Mouse (Mus musculus): ENCODE results near the gene Hoxb7. TPM values are rescaled to one million over a fixed set of nuclear protein-coding genes. Genes with fewer than 3 reads are reported as not detected.

Gene Hoxb7
- polyA plus RNA-seq, 1 experiment from 2014 or later: not detected

DNA sequence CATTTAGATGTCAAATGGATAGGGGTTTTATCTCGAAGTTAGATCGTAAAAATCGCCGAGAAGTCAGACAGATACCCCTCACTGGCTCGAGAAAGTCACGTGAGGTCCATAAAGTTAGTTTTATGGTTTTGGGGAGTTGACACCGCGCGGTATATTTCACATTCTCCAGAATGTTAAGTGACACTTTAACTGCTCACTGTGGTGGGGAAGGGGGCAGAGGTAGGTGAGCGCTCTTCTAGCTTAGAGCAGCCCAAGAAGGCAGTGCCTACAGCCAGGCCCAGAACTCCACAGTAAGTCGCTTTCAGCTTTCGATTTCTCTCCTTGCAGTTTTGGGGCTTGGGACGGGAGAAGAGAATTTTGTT lies 20.5 kb downstream of the Hoxb7 start:
- Histone ChIP-seq H3K36me3 (ENCODE audit: control insufficient read depth, insufficient read depth, low read length) (no peaks in the 10 kb centered on the region), H3K27ac (replicated peaks in 1 of 2; ENCODE audit: control insufficient read depth in 1 of 2, insufficient read depth in 1 of 2, low read depth in 2 of 2, low read length in 2 of 2) (no peak overlapping the region), H3K4me2 (ENCODE audit: low read length) (no peak overlapping the region), H3K9me3 (ENCODE audit: control insufficient read depth, low read length) (no peaks in the 10 kb centered on the region), H3K4me3 (ENCODE audit: control insufficient read depth in 1 of 2, insufficient read depth in 1 of 2, low read depth in 1 of 2, low read length in 2 of 2) (no peak overlapping the region), H3K9ac (ENCODE audit: low read length) (no peak overlapping the region), H3K4me1 (ENCODE audit: control insufficient read depth in 2 of 2, insufficient read depth in 2 of 2, low read length in 2 of 2) (no peaks in the 10 kb centered on the region), H3K27me3 (ENCODE audit: control insufficient read depth, insufficient read depth, low read length) (peaks cover 100% of the 10 kb centered on the region)
- no peak for ATAC-seq (ENCODE audit: insufficient number of reproducible peaks, insufficient read depth, low FRiP score, low read depth)
- 13% methylated on average over 13 of the region's 13 CpGs for WGBS

DNA sequence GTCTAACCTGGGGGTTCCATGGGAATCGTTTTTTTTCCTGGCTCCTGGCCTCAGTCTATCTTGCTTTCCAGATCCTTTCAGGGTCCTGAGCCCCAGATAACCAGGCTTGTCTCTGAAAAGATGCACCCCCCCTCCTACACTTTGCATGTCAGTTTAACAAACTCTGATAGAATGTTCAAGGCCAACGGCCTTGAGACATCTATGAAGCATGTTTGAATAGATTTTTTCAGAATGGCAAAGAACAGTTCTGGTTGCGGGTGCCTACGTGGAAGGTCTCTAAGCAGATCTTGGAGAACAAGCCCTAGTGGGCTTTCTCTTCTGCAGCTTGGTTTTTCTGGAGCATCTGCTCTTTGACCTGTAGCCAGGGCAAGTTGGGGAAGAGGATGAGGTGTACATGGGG lies 22.3 kb downstream of the Hoxb7 start:
- peaks cover 100% of the 10 kb centered on the region for H3K27me3 ChIP-seq (ENCODE audit: control insufficient read depth, insufficient read depth, low read length)
- no peak overlapping the region for H3K4me3 ChIP-seq (ENCODE audit: control insufficient read depth in 1 of 2, insufficient read depth in 1 of 2, low read depth in 1 of 2, low read length in 2 of 2)
- H3K27ac ChIP-seq (replicated peaks in 1 of 2; ENCODE audit: control insufficient read depth in 1 of 2, insufficient read depth in 1 of 2, low read depth in 2 of 2, low read length in 2 of 2): no peak overlapping the region
- no peaks in the 10 kb centered on the region for H3K4me1 ChIP-seq (ENCODE audit: control insufficient read depth in 2 of 2, insufficient read depth in 2 of 2, low read length in 2 of 2)
- no peaks in the 10 kb centered on the region for H3K36me3 ChIP-seq (ENCODE audit: control insufficient read depth, insufficient read depth, low read length)
- no peak for ATAC-seq (ENCODE audit: insufficient number of reproducible peaks, insufficient read depth, low FRiP score, low read depth)
- H3K4me2 ChIP-seq (ENCODE audit: low read length): no peak overlapping the region
- no peak overlapping the region for H3K9ac ChIP-seq (ENCODE audit: low read length)
- no peaks in the 10 kb centered on the region for H3K9me3 ChIP-seq (ENCODE audit: control insufficient read depth, low read length)
- WGBS: 21% methylated on average over 4 of the region's 4 CpGs

DNA sequence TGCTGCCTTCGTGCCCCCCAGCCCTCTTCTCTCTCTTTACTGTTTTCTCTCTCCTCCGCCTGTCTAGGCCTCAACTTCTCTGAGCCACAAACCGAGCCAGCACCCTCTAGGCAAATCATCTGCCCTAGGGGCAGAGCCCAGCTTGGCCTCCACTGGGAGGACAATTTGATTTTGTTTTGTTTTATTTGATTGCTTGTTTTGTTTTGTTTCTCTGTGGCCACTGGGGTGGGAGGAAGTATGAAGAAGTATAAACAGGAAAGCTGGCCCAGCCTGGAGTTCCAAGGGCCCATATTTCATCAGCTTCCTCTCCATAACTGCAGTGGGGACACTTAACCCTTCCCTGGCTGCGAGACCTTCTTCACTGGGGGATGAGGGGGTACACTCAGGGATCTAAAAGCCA lies 22.9 kb downstream of the Hoxb7 start:
- peaks cover 100% of the 10 kb centered on the region for H3K27me3 ChIP-seq (ENCODE audit: control insufficient read depth, insufficient read depth, low read length)
- no peak overlapping the region for H3K27ac ChIP-seq (replicated peaks in 1 of 2; ENCODE audit: control insufficient read depth in 1 of 2, insufficient read depth in 1 of 2, low read depth in 2 of 2, low read length in 2 of 2)
- WGBS: 22% methylated on average over 4 of the region's 4 CpGs
- H3K4me1 ChIP-seq (ENCODE audit: control insufficient read depth in 2 of 2, insufficient read depth in 2 of 2, low read length in 2 of 2): no peaks in the 10 kb centered on the region
- no peak overlapping the region for H3K9ac ChIP-seq (ENCODE audit: low read length)
- ATAC-seq (ENCODE audit: insufficient number of reproducible peaks, insufficient read depth, low FRiP score, low read depth): no peak
- H3K4me3 ChIP-seq (ENCODE audit: control insufficient read depth in 1 of 2, insufficient read depth in 1 of 2, low read depth in 1 of 2, low read length in 2 of 2): no peak overlapping the region
- no peaks in the 10 kb centered on the region for H3K36me3 ChIP-seq (ENCODE audit: control insufficient read depth, insufficient read depth, low read length)
- H3K4me2 ChIP-seq (ENCODE audit: low read length): no peak overlapping the region
- H3K9me3 ChIP-seq (ENCODE audit: control insufficient read depth, low read length): no peaks in the 10 kb centered on the region

DNA sequence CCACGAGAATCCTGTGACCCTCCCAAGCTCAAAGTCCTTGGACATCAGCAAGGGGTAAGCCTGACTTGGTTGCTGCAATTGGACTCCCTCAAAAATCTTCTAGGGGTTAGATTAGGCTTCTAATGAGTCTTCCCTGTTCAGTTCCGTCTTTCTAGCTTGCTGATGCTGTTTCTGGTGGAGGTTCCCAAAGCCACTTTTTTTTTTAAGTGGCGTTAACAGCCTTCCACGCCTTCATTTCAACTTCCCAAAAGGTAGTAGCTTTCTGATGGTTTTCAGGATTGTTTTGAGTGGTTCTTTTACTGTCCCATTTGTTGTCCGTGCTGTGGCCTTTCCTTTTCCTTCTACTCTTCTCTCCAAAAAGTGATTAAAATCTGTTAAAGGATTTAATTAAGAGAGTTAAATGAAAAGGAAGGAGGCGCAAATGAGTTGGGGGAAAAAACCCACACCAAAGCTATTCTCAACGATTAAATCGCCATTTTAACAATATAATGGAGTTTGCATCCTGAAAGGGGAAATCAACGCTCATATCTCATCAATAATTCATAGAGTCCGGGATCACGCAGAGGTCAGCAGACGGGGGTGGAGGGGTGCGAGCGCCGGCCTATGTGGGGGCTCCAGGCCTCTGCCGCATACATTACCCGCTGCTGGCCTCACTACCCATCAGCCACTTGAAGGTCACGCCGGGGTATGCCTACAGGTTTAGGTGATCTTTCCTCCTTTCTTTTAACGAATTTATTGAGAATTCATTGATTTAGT lies 23.9 kb downstream of the Hoxb7 start:
- ATAC-seq (ENCODE audit: insufficient number of reproducible peaks, insufficient read depth, low FRiP score, low read depth): no peak
- Histone ChIP-seq H3K4me3 (ENCODE audit: control insufficient read depth in 1 of 2, insufficient read depth in 1 of 2, low read depth in 1 of 2, low read length in 2 of 2) (no peak overlapping the region), H3K27ac (replicated peaks in 1 of 2; ENCODE audit: control insufficient read depth in 1 of 2, insufficient read depth in 1 of 2, low read depth in 2 of 2, low read length in 2 of 2) (no peak overlapping the region), H3K27me3 (ENCODE audit: control insufficient read depth, insufficient read depth, low read length) (peaks cover 100% of the 10 kb centered on the region), H3K4me1 (ENCODE audit: control insufficient read depth in 2 of 2, insufficient read depth in 2 of 2, low read length in 2 of 2) (no peaks in the 10 kb centered on the region), H3K4me2 (ENCODE audit: low read length) (no peak overlapping the region), H3K9me3 (ENCODE audit: control insufficient read depth, low read length) (no peaks in the 10 kb centered on the region), H3K36me3 (ENCODE audit: control insufficient read depth, insufficient read depth, low read length) (no peaks in the 10 kb centered on the region), H3K9ac (ENCODE audit: low read length) (no peak overlapping the region)
- 9% methylated on average over 20 of the region's 20 CpGs for WGBS

- Histone ChIP-seq H3K9ac (ENCODE audit: low read length) (no peak overlapping the region), H3K4me2 (ENCODE audit: low read length) (peak overlapping the region; percentile 55), H3K27ac (replicated peaks in 1 of 2; ENCODE audit: control insufficient read depth in 1 of 2, insufficient read depth in 1 of 2, low read depth in 2 of 2, low read length in 2 of 2) (no peak overlapping the region), H3K4me3 (ENCODE audit: control insufficient read depth in 1 of 2, insufficient read depth in 1 of 2, low read depth in 1 of 2, low read length in 2 of 2) (peak overlapping the region in 1 of 2 experiments; percentile 34; a peak in 2 of 4 replicates), H3K9me3 (ENCODE audit: control insufficient read depth, low read length) (no peaks in the 10 kb centered on the region), H3K36me3 (ENCODE audit: control insufficient read depth, insufficient read depth, low read length) (no peaks in the 10 kb centered on the region), H3K27me3 (ENCODE audit: control insufficient read depth, insufficient read depth, low read length) (peaks cover 100% of the 10 kb centered on the region), H3K4me1 (ENCODE audit: control insufficient read depth in 2 of 2, insufficient read depth in 2 of 2, low read length in 2 of 2) (no peaks in the 10 kb centered on the region)
- ATAC-seq (ENCODE audit: insufficient number of reproducible peaks, insufficient read depth, low FRiP score, low read depth): no peak
- 17% methylated on average over 6 of the region's 6 CpGs for WGBS
These were observed 24.7 kb downstream of the Hoxb7 start for GRCm38 (mm10) chr11:96311097-96311496.

GRCm38 (mm10) chr11:96311520-96312417 lies 25.3 kb downstream of the Hoxb7 start:
- no peak; the same call in 1 of the 2 replicates for ATAC-seq (ENCODE audit: insufficient number of reproducible peaks, insufficient read depth, low FRiP score, low read depth)
- Histone ChIP-seq H3K27ac (replicated peaks in 1 of 2; ENCODE audit: control insufficient read depth in 1 of 2, insufficient read depth in 1 of 2, low read depth in 2 of 2, low read length in 2 of 2) (no peak overlapping the region), H3K4me3 (ENCODE audit: control insufficient read depth in 1 of 2, insufficient read depth in 1 of 2, low read depth in 1 of 2, low read length in 2 of 2) (peak overlapping the region; percentile 7 to 34; a peak in 3 of 4 replicates), H3K9ac (ENCODE audit: low read length) (no peak overlapping the region), H3K9me3 (ENCODE audit: control insufficient read depth, low read length) (no peaks in the 10 kb centered on the region), H3K27me3 (ENCODE audit: control insufficient read depth, insufficient read depth, low read length) (peaks cover 100% of the 10 kb centered on the region), H3K4me1 (ENCODE audit: control insufficient read depth in 2 of 2, insufficient read depth in 2 of 2, low read length in 2 of 2) (no peaks in the 10 kb centered on the region), H3K36me3 (ENCODE audit: control insufficient read depth, insufficient read depth, low read length) (no peaks in the 10 kb centered on the region), H3K4me2 (ENCODE audit: low read length) (peak overlapping the region; percentile 55)
- WGBS: 2% methylated on average over 31 of the region's 31 CpGs

- no peaks in the 10 kb centered on the region for H3K36me3 ChIP-seq (ENCODE audit: control insufficient read depth, insufficient read depth, low read length)
- H3K4me3 ChIP-seq (ENCODE audit: control insufficient read depth in 1 of 2, insufficient read depth in 1 of 2, low read depth in 1 of 2, low read length in 2 of 2): no peak overlapping the region
- H3K4me2 ChIP-seq (ENCODE audit: low read length): no peak overlapping the region
- H3K9me3 ChIP-seq (ENCODE audit: control insufficient read depth, low read length): no peaks in the 10 kb centered on the region
- no peak overlapping the region for H3K27ac ChIP-seq (replicated peaks in 1 of 2; ENCODE audit: control insufficient read depth in 1 of 2, insufficient read depth in 1 of 2, low read depth in 2 of 2, low read length in 2 of 2)
- no peak overlapping the region for H3K9ac ChIP-seq (ENCODE audit: low read length)
- WGBS: 32% methylated on average over 2 of the region's 2 CpGs
- peaks cover 98% of the 10 kb centered on the region for H3K27me3 ChIP-seq (ENCODE audit: control insufficient read depth, insufficient read depth, low read length)
- H3K4me1 ChIP-seq (ENCODE audit: control insufficient read depth in 2 of 2, insufficient read depth in 2 of 2, low read length in 2 of 2): no peaks in the 10 kb centered on the region
- no peak for ATAC-seq (ENCODE audit: insufficient number of reproducible peaks, insufficient read depth, low FRiP score, low read depth)
These were observed 26.7 kb downstream of the Hoxb7 start for GRCm38 (mm10) chr11:96313134-96313533.

Measured in heart, embryonic 14.5 days (tissue).